Mouse (Mus musculus) heart, embryonic 10.5 days (tissue): ENCODE measurements around the gene Zfp14. TPM values are rescaled to one million over a fixed set of nuclear protein-coding genes. Genes with fewer than 3 reads are reported as not detected.

Experiments used
- DNase-seq: peaks from one replicate; pipeline ENCODE4 v3.0.0-alpha.2; 2017; ENCODE audit warnings: low spot score
- H3K27ac ChIP-seq: fragments of 300-500 bp; sonication (generic); 2 replicates; pipeline ENCODE4 v1.5.1; 2016; ENCODE audit warnings: mild to moderate bottlenecking
- H3K27me3 ChIP-seq: fragments of 300-500 bp; sonication (generic); 2 replicates; pipeline ENCODE4 v1.6.1; 2016; ENCODE audit warnings: mild to moderate bottlenecking; ENCODE audit not compliant: poor library complexity, insufficient read depth, severe bottlenecking
- H3K36me3 ChIP-seq: fragments of 300-500 bp; sonication (generic); 2 replicates; pipeline ENCODE4 v1.6.1; 2016; ENCODE audit warnings: mild to moderate bottlenecking, moderate library complexity
- H3K4me1 ChIP-seq: fragments of 300-500 bp; sonication (generic); 2 replicates; pipeline ENCODE4 v1.6.1; 2016; ENCODE audit warnings: mild to moderate bottlenecking
- H3K4me3 ChIP-seq: fragments of 300-500 bp; sonication (generic); 2 replicates; pipeline ENCODE4 v1.5.1; 2016; ENCODE audit warnings: mild to moderate bottlenecking, moderate library complexity
- H3K9me3 ChIP-seq: fragments of 300-500 bp; sonication (generic); 2 replicates; pipeline ENCODE4 v1.6.1; 2016; ENCODE audit warnings: mild to moderate bottlenecking, moderate library complexity
- WGBS: fragments of 180-500 bp; shearing (Covaris S2); methylation state at CpG from one replicate; pipeline ENCODE4 v1.1.7; 2016; 5-methylcytosine and 5-hydroxymethylcytosine counted together
- polyA plus RNA-seq: library from polyadenylated mRNA; unstranded; fragments of >200 nt; fragmentation: Nextera tagmentation; extraction: Ambion mirVana; gene quantifications from 2 replicates; pipeline ENCODE4 v1.2.1, GENCODE M21; 2016

The Zfp14 gene
- 2.7 and 3.2 TPM in 2 replicates for polyA plus RNA-seq

- H3K4me1 ChIP-seq = peaks cover 13% of the 10 kb centered on the region; the same call in 1 of the 2 replicates
- H3K4me3 ChIP-seq = peak within 1 kb of the TSS; percentile 76
- peak within 1 kb of the TSS; percentile 87 for H3K27ac ChIP-seq
- H3K27me3 ChIP-seq = no peaks in the 10 kb centered on the region
- DNase-seq = peak; percentile 97
- H3K36me3 ChIP-seq = peaks cover 8% of the 10 kb centered on the region
- no peaks in the 10 kb centered on the region for H3K9me3 ChIP-seq
- WGBS = under 1% methylated on average over 40 of the region's 40 CpGs
Measured at GRCm38 (mm10) chr7:30050882-30051548, at the start of gene Zfp14. Gene Zfp14, minus strand, starts transcription at chr7:30051380.

GRCm38 (mm10) chr7:30099297-30099696, 48.1 kb upstream of the Zfp14 start:
- no peak overlapping the region for H3K4me3 ChIP-seq
- peaks cover 11% of the 10 kb centered on the region; the same call in 1 of the 2 replicates for H3K9me3 ChIP-seq

GRCm38 (mm10) chr7:30095551-30096125, 44.5 kb upstream of the Zfp14 start:
- Histone ChIP-seq H3K36me3 (peaks cover 33% of the 10 kb centered on the region), H3K4me3 (peak overlapping the region; percentile 81), H3K9me3 (no peaks in the 10 kb centered on the region), H3K4me1 (peaks cover 22% of the 10 kb centered on the region), H3K27me3 (no peaks in the 10 kb centered on the region), H3K27ac (peak overlapping the region; percentile 97)
- 19% methylated on average over 5 of the region's 5 CpGs for WGBS
- no peak for DNase-seq

More at GRCm38 (mm10) chr7:30099297-30099696, 48.1 kb upstream of the Zfp14 start:
- Histone ChIP-seq H3K36me3 (peaks cover 69% of the 10 kb centered on the region), H3K4me1 (peaks cover 15% of the 10 kb centered on the region), H3K27ac (no peak overlapping the region), H3K27me3 (no peaks in the 10 kb centered on the region)
- 89% methylated on average over 13 of the region's 13 CpGs for WGBS
- DNase-seq = no peak

- peaks cover 25% of the 10 kb centered on the region for H3K36me3 ChIP-seq
- no peaks in the 10 kb centered on the region for H3K9me3 ChIP-seq
- H3K27me3 ChIP-seq = no peaks in the 10 kb centered on the region
- peak within 1 kb of the TSS; percentile 97 for H3K27ac ChIP-seq
- peak; percentile 97 for DNase-seq
- H3K4me1 ChIP-seq = peaks cover 22% of the 10 kb centered on the region
- peak within 1 kb of the TSS; percentile 81 for H3K4me3 ChIP-seq
- under 1% methylated on average over 26 of the region's 26 CpGs for WGBS
Measured at GRCm38 (mm10) chr7:30094646-30095429, 43.7 kb upstream of the Zfp14 start, which contains the start of gene Zfp260. Gene Zfp260, plus strand, starts transcription at chr7:30094777.

DNA sequence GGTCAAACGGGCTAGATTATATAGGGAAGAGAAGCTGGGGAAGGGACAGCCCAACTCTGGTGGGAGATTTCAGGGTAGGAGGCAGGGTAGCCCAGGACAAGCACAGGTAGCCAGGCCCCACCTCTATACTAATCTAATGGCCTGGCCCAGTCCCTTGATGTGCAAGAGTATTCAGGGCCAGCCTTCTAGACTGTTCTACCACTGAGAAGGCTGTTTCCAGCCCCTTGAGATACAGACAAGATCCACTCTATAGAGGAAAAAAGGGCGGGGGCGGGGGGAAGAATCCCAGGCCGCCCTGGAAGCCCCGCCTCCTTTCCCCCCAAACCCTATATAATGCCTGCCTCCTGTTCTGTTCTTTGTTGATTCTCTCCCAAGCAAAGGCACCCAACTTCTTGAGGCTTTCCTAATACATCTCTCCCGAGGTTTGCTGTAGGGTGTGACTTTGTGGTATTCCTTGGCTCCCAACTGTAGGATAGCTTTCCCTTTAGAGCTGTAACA, 42.8 kb upstream of the Zfp14 start:
- DNase-seq = no peak
- Histone ChIP-seq H3K36me3 (peaks cover 17% of the 10 kb centered on the region), H3K27me3 (no peaks in the 10 kb centered on the region), H3K9me3 (no peaks in the 10 kb centered on the region), H3K4me1 (peaks cover 28% of the 10 kb centered on the region), H3K27ac (peak overlapping the region; percentile 97), H3K4me3 (peak overlapping the region; percentile 81)
- 60% methylated on average over 6 of the region's 6 CpGs for WGBS

GRCm38 (mm10) chr7:30092666-30093065, 41.5 kb upstream of the Zfp14 start:
- H3K27ac ChIP-seq = no peak overlapping the region
- no peaks in the 10 kb centered on the region for H3K27me3 ChIP-seq
- H3K9me3 ChIP-seq = no peaks in the 10 kb centered on the region
- peaks cover 32% of the 10 kb centered on the region for H3K4me1 ChIP-seq
- no peak overlapping the region for H3K4me3 ChIP-seq
- no peak for DNase-seq
- WGBS = 80% methylated on average over 9 of the region's 9 CpGs
- peaks cover 9% of the 10 kb centered on the region for H3K36me3 ChIP-seq

- Histone ChIP-seq H3K4me3 (peak overlapping the region; percentile 82), H3K4me1 (peaks cover 24% of the 10 kb centered on the region), H3K27me3 (no peaks in the 10 kb centered on the region), H3K36me3 (peaks cover 11% of the 10 kb centered on the region), H3K9me3 (no peaks in the 10 kb centered on the region), H3K27ac (peak overlapping the region; percentile 90)
- 9% methylated on average over 9 of the region's 9 CpGs for whole genome bisulfite sequencing
- DNase-seq = no peak
Measured at GRCm38 (mm10) chr7:30090970-30091585, 39.9 kb upstream of the Zfp14 start.

DNA sequence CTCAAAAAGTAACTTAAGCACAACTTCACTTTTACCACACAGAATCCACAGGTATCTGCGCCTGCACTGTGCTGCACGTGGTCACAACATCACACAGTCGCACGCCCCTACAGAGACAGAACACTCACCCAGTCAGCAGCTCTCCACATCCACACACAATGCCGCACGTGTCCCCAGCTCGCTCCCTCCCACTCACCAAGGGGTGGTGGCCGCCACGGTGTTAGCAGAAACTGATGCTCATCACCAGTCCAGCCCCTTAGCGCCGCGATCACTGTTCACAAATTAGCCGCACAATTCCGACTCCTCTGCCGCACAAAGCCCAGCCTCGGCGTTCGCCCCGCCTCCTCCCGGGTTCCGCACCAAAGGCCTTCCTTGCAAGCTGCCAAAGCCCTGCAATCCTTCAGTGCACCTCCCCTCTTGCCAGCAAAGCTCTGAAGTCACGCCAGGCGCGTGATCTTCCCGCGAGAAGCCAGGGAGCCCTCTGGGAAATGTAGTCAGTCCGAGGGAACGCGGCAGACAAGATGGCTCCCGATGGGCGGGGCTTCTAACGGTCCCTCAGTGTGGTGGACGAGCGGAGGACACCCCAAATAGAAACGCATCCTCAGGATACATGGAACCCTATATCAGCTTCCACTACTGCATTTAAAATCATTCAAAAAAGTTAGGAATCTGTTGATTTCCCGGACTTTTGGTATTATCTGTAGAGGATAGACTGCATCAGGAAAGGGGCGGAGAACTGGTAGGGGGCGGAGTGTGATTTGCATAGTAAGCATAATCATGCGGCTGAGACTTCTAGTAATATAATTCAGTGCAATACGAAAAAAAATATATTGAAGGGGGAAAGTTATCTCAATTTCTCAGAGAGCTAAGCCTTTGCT, 39.2 kb upstream of the Zfp14 start, which contains the start of the genes Gm26920 and Zfp566:
TSS of gene Gm26920 (minus strand) at position 319 of the 878 bp plus-strand sequence.
TSS of gene Zfp566 (minus strand) at position 436 of the 878 bp plus-strand sequence.
- WGBS = under 1% methylated on average over 40 of the region's 40 CpGs
- peaks cover 1% of the 10 kb centered on the region for H3K9me3 ChIP-seq

GRCm38 (mm10) chr7:30089405-30089804, 38.2 kb upstream of the Zfp14 start:
- H3K9me3 ChIP-seq = peaks cover 3% of the 10 kb centered on the region
- peak overlapping the region; percentile 90 for H3K27ac ChIP-seq
- DNase-seq = no peak
- H3K27me3 ChIP-seq = no peaks in the 10 kb centered on the region
- H3K4me3 ChIP-seq = peak overlapping the region; percentile 82
- H3K4me1 ChIP-seq = peaks cover 19% of the 10 kb centered on the region
- 25% methylated on average over 6 of the region's 6 CpGs for WGBS
- H3K36me3 ChIP-seq = peaks cover 28% of the 10 kb centered on the region

More for the DNA sequence above, 39.2 kb upstream of the Zfp14 start, which contains the start of the genes Gm26920 and Zfp566:
- peak within 1 kb of the TSS; percentile 90 for H3K27ac ChIP-seq
- peaks cover 19% of the 10 kb centered on the region for H3K36me3 ChIP-seq
- H3K4me1 ChIP-seq = peaks cover 20% of the 10 kb centered on the region
- H3K27me3 ChIP-seq = no peaks in the 10 kb centered on the region
- peak within 1 kb of the TSS; percentile 82 for H3K4me3 ChIP-seq
- DNase-seq = peak; percentile 100

DNA sequence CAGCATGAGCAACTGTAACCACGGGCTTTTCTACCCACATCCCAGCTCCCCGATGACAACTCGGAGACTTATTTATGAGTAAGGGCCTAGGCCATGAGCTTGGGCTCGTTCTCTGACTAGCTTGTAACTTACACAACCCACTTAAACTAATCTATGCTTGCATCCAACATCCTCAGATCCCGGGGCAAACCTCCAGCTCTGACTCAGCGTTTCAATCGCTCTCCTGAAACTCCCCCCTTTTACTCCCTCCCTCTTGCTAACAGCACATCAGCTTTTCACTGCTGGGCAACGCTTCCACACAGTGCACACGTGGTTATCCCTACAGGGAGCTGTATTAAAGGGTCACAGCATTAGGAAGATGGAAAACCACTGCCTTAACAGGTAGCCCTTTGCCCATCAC, 35.3 kb upstream of the Zfp14 start:
- DNase-seq = no peak
- 90% methylated on average over 9 of the region's 9 CpGs for WGBS
- peaks cover 11% of the 10 kb centered on the region for H3K4me1 ChIP-seq
- H3K27me3 ChIP-seq = no peaks in the 10 kb centered on the region
- H3K36me3 ChIP-seq = peaks cover 52% of the 10 kb centered on the region
- no peak overlapping the region for H3K4me3 ChIP-seq
- H3K9me3 ChIP-seq = peaks cover 3% of the 10 kb centered on the region
- no peak overlapping the region for H3K27ac ChIP-seq

DNA sequence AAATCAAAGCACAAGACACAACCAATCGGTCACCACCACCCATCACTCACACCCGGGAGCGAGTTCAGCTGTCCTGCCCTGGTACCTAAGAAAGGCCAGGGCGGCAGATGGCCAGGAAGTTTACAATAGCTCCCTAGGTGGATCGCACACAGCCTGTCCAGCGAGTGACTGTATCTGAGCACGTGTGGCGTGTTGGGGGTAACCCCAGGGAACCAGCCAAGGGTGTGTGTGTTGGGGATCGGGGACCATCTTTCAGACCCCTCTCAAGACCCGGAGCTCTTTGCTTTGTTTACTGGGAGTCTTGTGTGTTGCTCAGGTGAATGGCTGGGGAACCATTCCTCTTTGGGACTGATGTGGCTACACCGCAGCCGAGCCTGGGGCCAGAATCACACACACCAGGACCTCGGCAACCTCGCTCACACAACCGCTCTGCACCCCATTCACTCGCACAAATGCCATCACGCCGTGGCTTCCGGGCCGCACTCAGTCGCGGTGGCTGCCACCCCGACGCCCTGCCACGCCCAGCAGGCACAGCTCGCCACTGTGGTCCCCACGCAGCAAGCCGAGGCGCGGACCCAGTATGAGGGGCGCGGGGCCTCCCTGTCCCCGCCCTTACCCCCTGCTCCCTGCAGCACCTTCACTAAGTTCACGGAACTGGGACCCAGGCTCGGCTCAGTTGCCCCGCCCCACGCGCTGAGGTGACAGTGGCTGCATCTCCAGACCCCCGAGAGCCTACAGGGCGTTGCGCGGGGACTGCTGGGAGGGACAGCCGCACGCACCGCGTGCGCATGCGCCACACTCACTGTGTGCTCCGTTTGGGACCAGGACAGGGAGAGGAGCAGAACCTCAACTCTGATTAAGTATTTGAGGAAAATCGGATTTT, 21.2 kb upstream of the Zfp14 start, which contains the start of gene Zfp82:
TSS of gene Zfp82 (minus strand) at position 755 of the 883 bp plus-strand sequence.
- Histone ChIP-seq H3K27me3 (no peaks in the 10 kb centered on the region), H3K4me1 (peaks cover 7% of the 10 kb centered on the region; the same call in 1 of the 2 replicates), H3K36me3 (peaks cover 22% of the 10 kb centered on the region), H3K4me3 (peak within 1 kb of the TSS; percentile 91), H3K9me3 (no peaks in the 10 kb centered on the region), H3K27ac (peak within 1 kb of the TSS; percentile 92)
- WGBS = under 1% methylated on average over 50 of the region's 50 CpGs
- peak; percentile 93 for DNase-seq
